Mouse (Mus musculus) CD8-positive naive resting alpha-beta T cell, adult 2 months (primary cell): ENCODE results near the gene Pik3r6.

Experiments
- DNase-seq, 2 experiments: peaks; one replicate each; pipeline ENCODE4 v3.0.0; 2022; ENCODE audit warnings: low read depth in 2 of 2, low spot score in 2 of 2

Gene Pik3r6

DNA sequence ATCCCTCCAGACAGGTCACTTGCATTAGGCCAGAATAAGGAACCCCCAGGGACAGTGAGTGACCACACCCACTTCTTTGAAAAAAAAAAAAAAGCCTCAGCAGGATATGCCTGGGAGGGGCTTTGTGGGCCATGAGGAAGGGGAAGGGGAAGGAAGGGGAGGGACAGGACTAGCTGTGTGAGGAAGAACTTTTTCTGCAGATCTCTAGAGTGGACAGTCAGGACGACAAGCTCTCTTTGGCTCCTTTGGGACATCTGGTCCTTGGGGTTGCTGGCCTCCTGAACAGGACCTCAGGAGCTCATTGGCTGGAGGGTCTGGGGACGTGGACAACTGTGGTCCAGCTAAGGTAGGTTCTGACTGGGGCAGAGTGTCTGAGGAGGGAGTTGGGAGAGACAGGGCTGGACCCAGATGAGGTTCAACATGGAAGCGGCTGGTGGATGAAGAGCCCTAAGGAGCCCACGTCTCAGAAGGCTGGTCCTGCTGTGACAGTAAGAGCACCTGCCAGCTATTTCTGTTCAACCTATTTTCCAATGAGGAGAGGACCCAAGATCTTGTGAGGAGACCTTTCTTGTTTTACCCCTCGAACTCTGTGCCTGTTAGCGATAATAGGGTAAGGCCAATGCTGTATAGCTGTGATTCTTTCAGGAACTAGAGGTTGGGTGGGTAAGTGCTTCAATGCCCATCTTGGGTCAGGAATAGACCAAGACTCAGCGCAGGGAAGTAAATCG is at the start of gene Pik3r6:
TSS of gene Pik3r6 (plus strand) at position 118 of the 728 bp plus-strand sequence.
- no peak for DNase-seq

DNA sequence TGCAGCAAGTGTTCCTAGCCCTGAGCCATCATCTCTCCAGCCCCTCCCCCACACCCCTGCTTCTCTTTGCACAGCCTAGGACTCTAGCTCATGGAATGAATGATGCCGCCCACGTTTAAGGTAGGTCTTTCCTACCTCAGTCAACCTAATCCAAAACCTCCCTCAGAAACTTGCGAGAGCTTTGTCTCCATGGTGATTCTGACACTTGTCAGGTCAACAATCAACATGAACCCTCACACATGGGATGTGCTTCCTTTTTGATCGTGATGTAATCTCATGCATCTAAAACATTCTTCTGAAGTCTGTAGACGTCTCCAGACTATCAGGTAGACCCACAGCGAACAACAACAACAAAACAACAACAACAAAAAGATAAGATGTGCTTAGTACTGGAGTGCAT is 49.5 kb upstream of the Pik3r6 start:
- peak; percentile 52 to 55 for DNase-seq

DNA sequence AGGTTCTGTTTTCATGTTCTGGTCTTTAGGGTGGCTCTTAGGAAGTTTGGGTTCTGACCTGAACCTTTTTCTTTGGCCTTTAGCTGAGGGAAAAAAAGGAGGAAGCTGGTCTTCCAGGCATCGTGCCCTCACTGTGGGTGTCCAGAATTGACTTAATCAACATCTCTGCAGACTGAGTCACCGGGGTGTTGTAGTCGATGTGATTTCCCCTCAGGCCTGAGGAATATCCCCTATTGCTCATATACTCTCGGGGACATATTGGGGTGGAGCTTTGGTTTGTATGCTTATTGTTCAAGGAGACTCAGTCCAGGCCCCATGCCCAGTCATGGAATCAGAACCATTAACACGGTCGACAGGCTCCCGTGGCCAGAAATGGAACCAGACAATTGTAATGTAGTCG is 44.7 kb upstream of the Pik3r6 start:
- DNase-seq, result no peak

DNA sequence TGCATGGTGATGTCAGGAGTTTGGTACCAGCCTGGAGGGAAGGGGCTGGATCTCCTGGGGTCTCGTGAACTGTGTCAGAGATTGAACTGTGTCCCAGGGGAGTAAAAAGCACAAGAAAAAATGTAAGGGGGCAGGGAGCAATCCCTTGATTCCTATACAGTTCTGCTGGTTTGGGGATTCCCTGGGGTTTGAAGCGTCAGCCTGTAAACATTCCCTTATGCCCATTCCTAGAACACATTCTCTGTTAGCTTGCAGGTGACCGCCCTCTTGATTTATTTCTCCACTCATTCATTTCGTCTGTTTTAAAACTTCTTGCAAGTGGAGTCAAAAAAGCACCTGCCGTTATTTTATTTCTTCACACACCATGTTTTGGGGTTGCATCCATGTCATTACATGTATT is 43.8 kb upstream of the Pik3r6 start:
- no peak for DNase-seq

DNA sequence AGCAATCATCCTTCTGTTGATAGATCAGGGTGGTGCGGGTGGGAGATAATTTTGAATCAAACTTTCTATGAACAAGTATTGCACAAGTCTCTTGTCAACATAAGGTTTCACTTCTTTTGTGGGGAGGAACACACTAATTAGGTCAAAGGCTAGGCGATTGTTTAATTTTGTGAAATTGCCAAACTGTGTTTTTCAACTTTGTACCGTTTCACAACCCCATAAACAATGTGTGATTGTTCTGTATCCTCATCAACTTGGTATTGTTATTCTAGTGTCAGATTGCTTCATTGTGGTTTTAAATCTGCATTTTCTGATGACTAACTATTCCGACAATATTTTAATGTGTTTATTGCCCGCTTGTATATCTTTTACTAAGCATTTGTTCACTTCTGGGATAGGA is 43.3 kb upstream of the Pik3r6 start:
- no peak for DNase-seq

DNA sequence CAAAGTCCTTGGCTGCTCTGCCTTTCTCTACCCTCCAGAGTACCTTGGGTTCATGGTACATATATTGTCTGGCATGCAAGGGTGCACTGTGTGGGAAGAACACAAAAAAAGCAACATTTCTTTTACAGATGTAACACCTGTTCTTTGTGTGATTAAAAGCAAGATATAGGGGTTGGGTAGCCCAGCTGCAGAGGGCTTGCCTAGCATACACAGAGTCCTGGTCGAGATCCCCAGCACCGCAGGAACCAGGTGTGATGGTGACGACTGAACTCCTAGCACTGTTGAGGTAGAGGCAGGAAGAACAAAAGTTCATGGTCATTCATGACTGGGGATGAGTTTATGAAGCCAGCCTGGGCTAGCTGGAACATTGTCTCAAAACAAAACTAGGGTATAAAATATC is 40.1 kb upstream of the Pik3r6 start:
- no peak for DNase-seq

DNA sequence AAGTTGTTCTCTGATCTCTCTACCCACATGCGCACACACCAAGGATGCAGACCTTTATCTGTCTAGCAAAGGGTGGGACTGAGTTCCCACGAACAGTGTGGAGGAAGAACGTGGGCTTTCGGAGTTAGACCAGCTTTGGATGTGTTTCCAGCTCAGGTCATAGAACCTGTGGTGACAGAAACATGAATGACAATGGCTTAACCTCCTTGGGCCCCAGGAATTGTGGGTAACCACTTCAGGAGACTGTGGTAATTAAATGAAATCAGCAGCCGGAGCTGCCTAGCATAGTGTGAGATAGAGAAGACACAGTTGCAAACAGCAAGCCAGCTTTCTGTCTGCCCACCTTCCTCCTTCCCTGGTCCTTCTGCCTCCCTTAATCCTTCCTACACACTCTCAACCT is 38.6 kb upstream of the Pik3r6 start:
- peak; percentile 17 to 32 for DNase-seq

DNA sequence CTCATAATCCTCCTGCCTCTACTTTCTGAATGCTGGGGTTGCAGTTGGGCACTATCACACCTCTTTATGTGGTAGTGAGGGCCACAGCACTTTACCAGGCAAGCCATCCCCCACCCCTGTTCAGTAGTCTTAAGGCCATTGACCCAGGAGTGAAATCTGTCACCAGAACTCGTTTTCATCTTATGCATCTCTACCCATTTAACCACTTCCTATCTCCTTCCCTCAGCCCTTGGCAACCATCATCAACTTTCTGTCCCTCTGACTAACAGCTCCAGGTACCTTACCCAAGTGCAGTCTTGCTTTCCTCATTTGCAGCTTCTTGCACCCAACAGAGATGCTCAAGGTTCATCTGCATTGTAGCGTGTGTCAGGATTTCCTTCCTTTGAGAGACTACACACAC is 37.7 kb upstream of the Pik3r6 start:
- no peak for DNase-seq

DNA sequence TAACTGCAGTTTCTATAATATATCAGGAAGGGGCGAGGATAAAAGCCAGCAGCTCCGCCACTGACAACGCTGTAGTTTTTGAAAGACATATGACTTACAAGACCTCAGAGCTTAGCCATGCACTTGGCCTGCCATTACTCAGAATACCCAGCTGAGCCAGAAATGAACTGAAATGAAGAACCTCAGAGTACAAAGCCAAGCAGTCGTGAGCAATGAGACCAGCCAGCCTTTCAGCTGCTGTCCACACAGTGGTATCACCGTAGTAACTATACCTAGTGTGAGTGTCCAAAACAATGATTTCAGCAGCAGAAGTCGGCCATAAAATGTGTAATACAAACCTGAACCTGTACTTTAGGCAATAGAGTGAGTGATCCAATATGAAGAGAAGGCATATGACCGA is 35.4 kb upstream of the Pik3r6 start:
- no peak for DNase-seq

DNA sequence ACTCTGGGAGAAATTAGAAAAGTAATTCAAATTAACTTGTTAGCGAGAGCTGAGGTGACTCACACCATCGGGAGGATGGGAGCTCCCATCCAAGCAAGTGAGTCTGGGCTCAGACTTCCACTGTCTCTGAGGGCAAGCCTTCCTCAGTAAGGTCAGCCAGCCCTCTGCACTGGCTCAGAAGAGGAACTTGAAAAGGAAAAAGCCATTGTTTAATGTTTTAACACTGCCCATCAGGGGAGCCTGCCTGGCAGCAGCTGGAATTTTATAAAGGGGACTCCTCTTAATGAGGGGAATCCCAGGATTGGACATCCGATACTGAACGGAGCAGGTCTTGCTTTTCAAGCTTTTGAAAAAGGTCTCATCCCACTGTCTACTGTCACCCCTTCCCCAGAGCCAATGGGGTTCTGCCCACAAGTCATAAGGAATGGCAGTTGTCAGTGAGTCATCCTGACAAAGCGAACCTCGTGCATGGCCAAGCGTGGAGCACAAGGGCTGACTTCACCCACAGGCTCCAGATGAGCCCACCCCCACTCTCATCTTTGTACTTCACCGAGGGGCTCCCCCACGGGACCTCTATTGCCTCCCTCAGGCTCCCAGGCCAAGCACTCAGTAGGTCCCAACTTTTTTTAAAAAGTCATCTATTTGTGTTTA is 34.7 kb upstream of the Pik3r6 start:
- no peak for DNase-seq

DNA sequence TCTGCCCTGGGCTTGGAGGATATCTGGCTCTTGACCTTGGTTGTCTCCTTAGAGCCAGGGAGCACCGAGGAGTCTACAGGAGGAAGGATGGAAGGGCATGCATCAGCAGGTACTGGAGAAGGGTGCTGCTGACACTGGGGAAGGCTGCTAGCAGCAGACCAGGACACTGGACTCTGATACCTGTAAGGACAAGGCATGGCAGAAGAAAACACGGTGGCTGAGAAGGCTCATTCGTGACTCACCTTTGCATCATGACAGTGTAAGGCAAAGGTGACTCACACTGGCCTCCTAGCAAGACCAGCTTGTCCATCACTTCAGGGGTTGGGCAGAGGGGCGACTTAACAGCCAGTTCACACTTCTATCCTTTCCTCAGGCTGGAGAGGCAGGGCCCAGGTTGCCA is 33.9 kb upstream of the Pik3r6 start:
- no peak for DNase-seq

DNA sequence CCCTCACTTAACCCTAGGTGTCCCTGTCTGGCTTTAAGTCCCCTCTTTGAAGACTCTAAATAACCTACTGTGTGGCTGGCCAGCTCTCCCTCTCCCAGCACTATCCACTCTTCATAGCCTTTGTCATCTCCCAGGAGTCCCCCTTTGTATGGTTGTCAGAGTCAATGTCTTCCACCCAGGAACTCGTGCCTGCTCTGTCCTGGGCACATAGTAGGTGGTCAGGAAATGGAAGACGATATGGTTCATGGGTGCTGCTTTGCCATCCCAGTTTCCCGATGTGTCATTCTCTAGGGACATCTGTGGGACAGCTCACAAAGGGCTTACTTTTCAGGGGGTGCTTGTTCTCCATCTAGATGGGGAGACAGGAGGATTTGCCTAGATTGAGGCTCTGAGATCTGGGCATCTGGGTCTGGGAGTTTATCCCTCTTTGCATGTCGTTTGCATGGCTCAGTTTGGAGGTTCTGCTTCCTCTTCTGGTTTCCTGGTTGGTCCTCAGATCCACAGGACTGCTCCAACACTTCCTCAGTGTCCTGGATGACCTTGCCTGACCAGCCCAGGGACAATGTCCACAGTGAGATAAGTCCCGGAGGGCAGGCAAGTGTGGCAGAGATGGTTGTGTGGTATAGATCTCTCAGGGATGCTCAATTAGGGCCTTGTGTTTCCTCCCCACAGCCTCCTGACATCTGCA is 30.5 kb upstream of the Pik3r6 start:
- DNase-seq, result no peak

DNA sequence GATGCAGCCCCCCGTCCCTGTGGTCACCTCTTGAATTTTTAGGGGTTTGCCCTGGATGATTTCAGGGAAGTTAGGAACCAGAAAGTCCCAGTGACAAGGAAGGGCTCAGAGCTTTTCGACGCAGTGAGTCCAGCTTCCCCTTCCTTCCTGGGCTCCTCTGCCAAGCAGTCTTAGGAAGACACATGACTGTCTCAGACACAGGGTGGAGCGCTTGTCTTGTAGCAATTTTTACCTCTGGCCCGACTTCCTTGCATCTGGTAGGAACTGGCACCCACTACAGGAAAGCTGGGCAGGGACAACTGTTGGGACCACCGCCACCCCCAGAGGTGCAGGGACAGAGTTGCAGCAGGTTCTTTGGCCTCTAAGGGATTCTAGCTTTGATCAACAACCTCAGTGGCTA is 28.2 kb upstream of the Pik3r6 start:
- DNase-seq, result no peak

DNA sequence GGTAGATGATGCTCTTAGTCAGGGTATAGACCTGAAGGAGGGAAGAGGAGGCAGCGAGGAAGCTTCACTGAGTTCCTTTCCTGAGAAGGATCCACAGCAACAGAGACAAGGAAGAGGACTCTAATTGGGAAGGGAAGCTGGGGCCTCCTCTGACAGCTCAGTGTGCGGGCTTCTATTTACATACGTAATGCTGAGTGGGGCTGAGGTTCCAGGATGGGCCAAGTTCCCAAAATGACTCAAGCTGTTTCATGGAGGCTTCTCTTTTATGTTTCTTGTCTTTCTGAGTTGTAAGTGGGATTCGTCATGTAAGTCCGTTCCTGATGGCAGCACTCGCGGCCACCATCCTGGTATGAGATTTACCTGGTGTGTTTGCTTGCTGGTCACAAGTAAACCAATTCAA is 27.1 kb upstream of the Pik3r6 start:
- DNase-seq, result no peak

DNA sequence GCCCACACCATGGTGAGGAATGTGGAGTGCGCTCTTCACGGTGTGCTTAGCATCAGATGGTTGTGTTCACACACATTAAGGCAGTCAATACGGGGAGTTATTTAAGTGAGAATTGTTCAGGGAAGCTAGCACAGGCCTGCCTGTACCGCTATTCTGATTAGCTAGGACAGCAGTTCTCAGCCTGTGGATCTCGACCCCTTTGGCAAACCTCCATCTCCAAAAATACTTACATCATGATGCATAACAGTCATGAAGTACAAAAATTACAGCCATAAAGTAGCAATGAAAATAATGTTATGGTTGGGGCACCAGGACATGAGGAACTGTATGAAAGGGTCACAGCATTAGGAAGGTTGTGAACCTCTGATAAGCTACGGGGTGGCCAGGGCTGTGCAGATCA is 25.2 kb upstream of the Pik3r6 start:
- no peak for DNase-seq

DNA sequence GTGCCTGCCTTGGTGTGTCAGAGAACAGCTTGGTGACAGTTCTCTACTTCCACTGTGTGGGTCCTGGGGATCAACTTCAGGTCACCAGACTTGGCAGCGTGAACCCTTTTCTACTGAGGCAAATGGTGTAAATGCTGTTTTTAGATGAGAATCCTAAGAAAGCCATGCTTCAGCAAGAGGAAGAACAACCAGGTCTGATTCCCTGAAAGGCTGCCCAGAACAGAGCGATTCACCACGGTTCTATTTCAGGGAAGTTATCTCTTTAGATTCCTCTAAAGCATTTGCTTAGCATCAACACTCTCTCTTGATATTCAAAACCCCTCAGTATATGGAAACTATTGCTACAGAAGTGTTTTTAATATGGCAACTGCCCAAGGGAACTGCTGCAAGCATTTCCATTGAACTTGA is 24.2 kb upstream of the Pik3r6 start:
- DNase-seq, result no peak

DNA sequence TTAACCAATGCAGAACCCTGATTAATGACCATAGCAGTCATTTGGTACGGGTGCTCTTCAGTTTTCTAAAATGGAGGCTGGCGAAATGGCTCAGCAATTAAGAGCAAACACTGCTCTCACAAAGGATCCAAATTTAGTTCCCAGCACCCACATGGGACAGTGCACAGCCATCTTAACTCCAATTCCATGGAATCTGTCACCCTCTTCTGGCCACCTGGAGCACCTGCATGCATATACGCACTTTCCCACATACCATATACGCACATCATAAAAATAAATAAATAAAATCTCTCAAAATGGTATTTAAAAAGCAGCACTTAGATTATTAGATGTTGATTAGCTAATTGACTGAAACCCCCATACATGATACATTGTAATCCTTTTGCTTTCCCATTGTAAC is 22.2 kb upstream of the Pik3r6 start:
- no peak for DNase-seq

DNA sequence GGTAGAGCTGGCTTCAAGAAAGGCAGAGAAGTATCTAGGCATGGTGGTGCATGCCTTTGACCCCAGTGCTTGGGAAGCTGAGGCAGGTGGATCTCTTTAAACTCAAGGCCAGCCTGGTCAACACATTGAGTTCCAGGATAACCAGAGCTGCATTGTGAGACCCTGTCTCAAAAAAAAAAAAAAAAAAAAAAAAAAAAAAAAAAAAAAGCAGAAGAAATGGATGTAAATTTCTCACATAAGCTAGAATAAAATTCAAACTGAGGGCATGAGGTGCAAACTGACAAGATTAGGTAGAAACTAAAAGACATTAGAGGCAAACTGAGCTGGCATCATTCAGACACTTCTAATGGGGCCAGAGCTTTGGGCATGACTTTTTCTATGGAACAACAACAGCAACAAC is 20.8 kb upstream of the Pik3r6 start:
- DNase-seq, result no peak

DNA sequence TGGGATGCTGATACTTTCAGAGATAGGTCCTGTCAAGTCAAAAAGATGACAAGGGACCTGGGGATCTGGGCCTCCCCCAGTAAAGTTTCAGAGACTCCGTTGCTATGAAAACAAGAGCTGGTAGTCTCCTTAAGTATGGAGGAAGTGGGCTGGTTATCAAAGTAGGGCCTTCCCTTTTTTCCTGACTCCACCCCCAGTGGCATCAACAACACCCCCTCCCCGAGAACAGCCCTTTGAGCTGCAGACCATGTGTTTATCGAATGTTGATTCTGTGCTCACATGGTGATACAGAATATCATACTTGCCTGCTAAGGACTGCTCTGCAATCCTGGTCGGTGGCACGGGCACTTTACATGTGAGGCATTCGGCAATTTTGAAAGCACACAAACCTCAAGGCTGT is 19.6 kb upstream of the Pik3r6 start:
- DNase-seq, result peak in 1 of 2 experiments; percentile 30

DNA sequence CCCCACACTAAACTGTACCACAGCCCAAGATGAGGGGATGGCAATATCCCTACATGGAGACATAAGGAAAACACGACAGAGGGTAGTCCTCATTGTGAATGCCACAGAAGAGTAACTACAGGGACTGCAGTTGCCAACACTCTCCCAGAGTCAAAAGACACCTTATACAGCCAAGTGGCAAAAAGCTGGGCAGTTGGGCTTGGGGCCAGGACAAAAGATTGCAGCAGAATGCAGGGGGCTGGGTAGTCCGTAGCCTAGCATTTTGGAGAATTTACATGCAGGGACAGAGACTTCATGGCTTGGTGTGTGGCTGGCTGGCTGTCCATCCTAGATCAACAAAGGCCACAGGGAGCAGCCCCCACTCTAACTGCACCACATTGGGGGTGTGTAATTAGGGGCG is 18.4 kb upstream of the Pik3r6 start:
- DNase-seq, result no peak

DNA sequence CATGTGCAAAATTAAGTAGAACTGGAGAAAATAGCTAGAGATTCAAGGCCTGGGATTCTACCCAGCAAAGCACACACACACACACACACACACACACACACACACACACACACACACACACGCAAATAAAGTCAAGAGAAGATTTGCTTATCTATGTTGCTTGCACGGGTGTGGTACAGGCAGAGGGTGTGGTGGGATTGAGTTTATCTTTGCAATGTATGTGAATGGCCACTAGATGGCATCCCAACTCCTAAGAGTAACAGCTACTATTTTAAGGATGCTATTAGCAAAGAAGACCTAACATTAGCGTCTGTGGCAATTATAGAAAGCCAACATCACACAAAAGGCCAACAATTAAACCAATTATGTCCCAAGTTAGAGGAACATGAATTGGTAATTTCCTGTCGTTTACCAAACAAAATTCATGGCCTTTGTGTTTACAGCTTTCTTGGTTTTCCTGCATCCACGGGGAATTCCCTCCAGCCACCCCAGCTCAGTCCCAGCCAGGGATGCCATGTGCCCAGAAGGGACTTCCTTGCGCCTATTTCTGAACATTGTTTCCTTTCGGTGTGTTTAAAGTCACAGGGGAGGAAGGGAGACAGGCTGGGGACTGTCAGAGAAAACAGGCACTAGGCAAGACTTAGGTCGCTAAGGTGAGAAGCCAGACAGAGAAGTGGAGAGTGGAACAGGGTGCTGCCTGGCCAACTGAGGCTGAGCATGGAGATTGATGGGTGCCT is 17.4 kb upstream of the Pik3r6 start:
- DNase-seq, result peak in 1 of 2 experiments; percentile 42

DNA sequence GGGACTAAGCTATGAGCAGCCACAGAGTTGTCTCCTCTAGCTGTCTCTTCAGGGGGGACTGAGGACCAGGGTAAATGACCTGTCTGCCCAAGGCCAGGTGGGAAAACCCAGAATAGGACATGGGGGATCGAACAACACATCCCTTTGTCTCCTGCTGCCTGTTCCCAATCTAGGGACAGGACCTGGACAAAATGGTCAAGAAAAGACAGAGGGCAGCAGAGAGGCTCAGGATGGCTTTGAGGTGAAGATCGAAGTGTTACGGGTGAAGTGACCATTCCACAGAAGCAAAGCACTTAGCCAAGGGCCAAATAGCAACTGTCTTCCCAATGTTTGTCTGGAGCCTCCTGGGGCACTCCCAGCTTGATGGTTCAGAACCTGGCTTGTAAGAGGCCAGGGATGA is 16.7 kb upstream of the Pik3r6 start:
- no peak for DNase-seq
